Mouse (Mus musculus) small intestine, adult 2 months (tissue): Measurements from ENCODE around the gene Col1a2.

Experiments used
- CTCF ChIP-seq: fragments of 200-500 bp; IDR thresholded peaks from 2 replicates; pipeline ENCODE4 v1.5.1; 2012; ENCODE audit warnings: low read depth, mild to moderate bottlenecking, control low read depth, inconsistent platforms, low read length, moderate library complexity, mixed read lengths; ENCODE audit not compliant: insufficient replicate concordance, insufficient read length; ENCODE audit errors: extremely low read depth
- POLR2A ChIP-seq: fragments of 200-500 bp; IDR thresholded peaks from 2 replicates; pipeline ENCODE4 v1.6.1; 2012; ENCODE audit warnings: low read depth, mild to moderate bottlenecking, control low read depth, inconsistent platforms, low read length, moderate library complexity

- TF ChIP-seq CTCF (no peak), POLR2A (no peak)
These were observed 84.1 kb downstream of the Col1a2 start for GRCm38 (mm10) chr6:4588722-4589121.
